Mouse (Mus musculus) liver, embryonic 11.5 days (tissue): ENCODE measurements around the gene Naa35. TPM values are rescaled to one million over a fixed set of nuclear protein-coding genes. Genes with fewer than 3 reads are reported as not detected.

Source experiments
- polyA plus RNA-seq: library from polyadenylated mRNA; unstranded; fragments of >200 nt; fragmentation: Nextera tagmentation; extraction: Ambion mirVana; gene quantifications from 2 replicates; pipeline ENCODE4 v1.2.1, GENCODE M21; 2014

The Naa35 gene
- polyA plus RNA-seq, 1 experiment from 2014 or later, result 53.6 TPM

Other genes starting within 250 kb of the Naa35 start
- gene Agtpbp1, start within 50 bp of the Naa35 start, polyA plus RNA-seq, result 15.6 and 16.9 TPM in 2 replicates
- gene Golm1, start 90.6 kb downstream of the Naa35 start, polyA plus RNA-seq, result 87.9 and 96.5 TPM in 2 replicates
- not detected in 2 replicates for gene 4921517D22Rik, start 108.8 kb downstream of the Naa35 start, polyA plus RNA-seq
- 0.06 and 0.11 TPM in 2 replicates for gene Spata31d1a, start 125.1 kb downstream of the Naa35 start, polyA plus RNA-seq
- gene Spata31d1b, start 127.0 kb downstream of the Naa35 start, polyA plus RNA-seq, result not detected in 2 replicates
- gene Spata31d1d, start 146.5 kb downstream of the Naa35 start, polyA plus RNA-seq, result not detected in 2 replicates
- gene 1700014D04Rik, start 161.5 kb downstream of the Naa35 start, polyA plus RNA-seq, result not detected in 2 replicates
- 173 and 181 TPM in 2 replicates for gene Isca1, start 184.6 kb downstream of the Naa35 start, polyA plus RNA-seq
- not detected in 2 replicates for gene Gm49354, start 197.0 kb downstream of the Naa35 start, polyA plus RNA-seq
- gene Tut7, start 237.9 kb downstream of the Naa35 start, polyA plus RNA-seq, result 68.2 and 69.5 TPM in 2 replicates